Mouse (Mus musculus) limb, embryonic 12.5 days (tissue): ENCODE measurements at regions not wholly inside any gene's neighbourhood (a gene's known extent, or its start where the extent isn't known, plus 50 kb on each side); places are given as distances from the start of the nearest gene placed in this dataset.

ENCODE experiments used
- ATAC-seq: fragments of 200-750 bp; cut with Nextera tagmentation; 2 replicates; pipeline ENCODE4 v1.8.0; 2017; ENCODE audit warnings: low read depth, moderate TSS enrichment; ENCODE audit not compliant: insufficient number of reproducible peaks, insufficient read depth, low FRiP score, low TSS enrichment
- H3K27ac ChIP-seq: fragments of 300-500 bp; sonication (generic); 2 replicates; pipeline ENCODE4 v1.5.1; 2016; ENCODE audit warnings: mild to moderate bottlenecking, moderate library complexity
- H3K27me3 ChIP-seq: fragments of 300-500 bp; sonication (generic); 2 replicates; pipeline ENCODE4 v1.6.1; 2016; ENCODE audit warnings: mild to moderate bottlenecking, moderate library complexity
- H3K36me3 ChIP-seq: fragments of 300-500 bp; sonication (generic); 2 replicates; pipeline ENCODE4 v1.6.1; 2016; ENCODE audit warnings: mild to moderate bottlenecking, moderate library complexity
- H3K4me1 ChIP-seq: fragments of 300-500 bp; sonication (generic); replicated peaks from 2 replicates; pipeline ENCODE4 v1.6.1; 2016
- H3K4me2 ChIP-seq: fragments of 300-500 bp; sonication (generic); 2 replicates; pipeline ENCODE4 v1.6.1; 2016; ENCODE audit warnings: mild to moderate bottlenecking, moderate library complexity
- H3K4me3 ChIP-seq: fragments of 300-500 bp; sonication (generic); replicated peaks from 2 replicates; pipeline ENCODE4 v1.5.1; 2016; ENCODE audit warnings: mild to moderate bottlenecking
- H3K9ac ChIP-seq: fragments of 300-500 bp; sonication (generic); replicated peaks from 2 replicates; pipeline ENCODE4 v1.6.1; 2016; ENCODE audit warnings: mild to moderate bottlenecking, moderate library complexity
- H3K9me3 ChIP-seq: fragments of 300-500 bp; sonication (generic); 2 replicates; pipeline ENCODE4 v1.6.1; 2016; ENCODE audit warnings: mild to moderate bottlenecking, moderate library complexity
- WGBS: fragments of 180-500 bp; shearing (Covaris S2); methylation state at CpG from one replicate; pipeline ENCODE4 v1.1.7; 2016; 5-methylcytosine and 5-hydroxymethylcytosine counted together

DNA sequence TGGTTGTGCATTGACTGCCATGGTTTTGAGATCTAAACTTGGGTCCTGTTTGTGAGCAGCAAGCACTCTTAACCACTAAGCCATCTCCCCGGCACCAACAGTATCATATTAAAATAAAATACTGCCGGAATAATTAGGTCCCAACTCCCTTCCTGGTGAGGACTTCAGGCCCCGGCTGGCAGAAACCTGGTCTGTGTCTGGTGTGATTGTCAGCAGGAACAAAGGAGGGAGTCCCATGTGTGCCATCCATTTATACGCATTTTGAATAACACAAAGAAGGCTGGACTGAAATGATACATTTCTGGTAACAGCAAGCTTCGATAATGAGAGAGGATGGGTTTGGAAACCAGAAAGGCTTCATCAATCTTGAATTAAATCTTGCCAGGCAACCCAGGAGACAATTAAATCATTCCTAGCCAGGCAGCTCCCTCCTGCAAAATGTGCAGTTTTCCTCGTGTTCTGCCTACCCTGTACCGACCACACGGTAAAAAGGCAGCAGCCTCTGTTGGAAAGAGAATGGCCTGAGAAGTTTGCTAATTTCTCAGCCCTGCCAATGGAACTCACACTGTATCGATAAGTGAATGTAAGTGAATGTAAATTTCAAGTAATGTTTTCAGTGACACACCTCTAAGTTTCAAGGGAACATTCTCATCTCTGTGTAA lies 80.5 kb upstream of the Zwint start:
- Histone ChIP-seq H3K4me3 (no peak overlapping the region), H3K27me3 (no peaks in the 10 kb centered on the region), H3K9ac (no peak overlapping the region), H3K27ac (no peak overlapping the region), H3K9me3 (no peaks in the 10 kb centered on the region), H3K4me2 (no peak overlapping the region), H3K4me1 (peaks cover 4% of the 10 kb centered on the region; the same call in 1 of the 2 replicates), H3K36me3 (no peaks in the 10 kb centered on the region)
- no peak for ATAC-seq
- 67% methylated on average over 9 of the region's 9 CpGs for WGBS

DNA sequence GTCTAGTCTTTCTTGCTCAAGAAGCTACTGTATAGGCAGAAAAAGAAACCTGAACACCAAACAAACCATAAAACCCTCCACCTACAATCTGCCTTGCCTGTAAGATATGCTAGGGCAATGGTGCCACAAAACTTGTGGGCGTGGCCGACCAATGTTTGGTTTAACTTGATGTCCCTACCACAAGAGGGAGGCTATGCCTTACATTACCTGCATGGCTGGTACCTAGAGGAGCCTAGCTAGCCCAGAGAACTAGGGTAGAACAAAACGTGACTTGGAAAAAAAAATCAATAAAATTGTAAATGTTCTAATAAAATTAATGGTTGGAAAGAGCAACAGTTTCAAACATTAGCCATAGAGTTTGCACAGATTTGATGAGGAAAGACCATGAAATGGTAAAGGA lies 76.9 kb upstream of the Zwint start:
- H3K27ac ChIP-seq, result no peak overlapping the region
- no peak overlapping the region for H3K4me2 ChIP-seq
- H3K9ac ChIP-seq, result no peak overlapping the region
- WGBS, result 79% methylated on average over 3 of the region's 3 CpGs
- no peaks in the 10 kb centered on the region for H3K9me3 ChIP-seq
- H3K27me3 ChIP-seq, result no peaks in the 10 kb centered on the region
- no peak for ATAC-seq
- H3K36me3 ChIP-seq, result no peaks in the 10 kb centered on the region
- H3K4me3 ChIP-seq, result no peak overlapping the region
- peaks cover 4% of the 10 kb centered on the region; the same call in 1 of the 2 replicates for H3K4me1 ChIP-seq

DNA sequence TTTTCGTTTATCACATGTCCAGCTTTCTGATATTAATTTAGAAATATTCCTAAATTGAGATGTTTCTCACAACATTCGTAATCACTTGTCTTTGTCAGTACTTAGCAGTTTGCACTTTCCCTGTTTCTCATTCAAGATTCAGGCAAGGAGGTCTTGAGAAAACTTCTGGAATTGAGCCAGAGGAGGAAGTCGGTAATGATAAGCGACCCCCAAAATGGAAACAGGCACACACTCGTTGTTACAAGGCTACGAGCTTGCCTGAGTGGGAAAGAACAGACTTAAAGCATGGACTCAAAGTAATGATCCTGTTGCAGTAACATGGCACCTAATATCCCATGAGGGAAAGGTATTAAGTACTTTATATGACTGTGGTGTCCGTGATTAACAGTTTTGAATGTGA lies 76.1 kb upstream of the Zwint start:
- no peaks in the 10 kb centered on the region for H3K36me3 ChIP-seq
- no peak overlapping the region for H3K27ac ChIP-seq
- 39% methylated on average over 7 of the region's 7 CpGs for WGBS
- H3K27me3 ChIP-seq, result no peaks in the 10 kb centered on the region
- H3K4me1 ChIP-seq, result peaks cover 4% of the 10 kb centered on the region; the same call in 1 of the 2 replicates
- no peak for ATAC-seq
- H3K4me2 ChIP-seq, result no peak overlapping the region
- H3K9me3 ChIP-seq, result no peaks in the 10 kb centered on the region
- no peak overlapping the region for H3K9ac ChIP-seq
- H3K4me3 ChIP-seq, result no peak overlapping the region

DNA sequence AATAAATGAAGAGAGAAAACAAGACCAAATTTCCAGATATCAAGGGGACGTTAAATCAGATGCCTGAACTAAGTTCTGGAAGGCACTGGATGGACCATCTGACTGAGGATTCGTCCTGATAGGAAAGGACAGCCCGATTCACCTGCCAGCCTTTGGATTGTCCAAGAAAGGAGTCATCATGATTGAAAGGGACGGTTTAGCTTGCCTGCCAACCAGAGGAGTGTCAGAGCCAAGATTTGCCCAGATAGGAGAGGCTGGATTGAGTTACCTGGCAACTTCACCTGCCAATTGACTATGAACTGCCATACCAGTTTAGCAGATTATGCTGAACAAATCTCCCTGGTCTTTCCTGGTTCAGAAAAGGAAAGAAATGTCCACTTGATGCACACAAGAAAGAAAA lies 73.3 kb upstream of the Zwint start:
- no peaks in the 10 kb centered on the region for H3K27me3 ChIP-seq
- ATAC-seq, result no peak
- no peaks in the 10 kb centered on the region for H3K36me3 ChIP-seq
- no peak overlapping the region for H3K4me2 ChIP-seq
- H3K27ac ChIP-seq, result no peak overlapping the region
- 88% methylated on average over 4 of the region's 4 CpGs for WGBS
- H3K9me3 ChIP-seq, result no peaks in the 10 kb centered on the region
- H3K4me1 ChIP-seq, result peaks cover 4% of the 10 kb centered on the region; the same call in 1 of the 2 replicates
- no peak overlapping the region for H3K4me3 ChIP-seq
- no peak overlapping the region for H3K9ac ChIP-seq

DNA sequence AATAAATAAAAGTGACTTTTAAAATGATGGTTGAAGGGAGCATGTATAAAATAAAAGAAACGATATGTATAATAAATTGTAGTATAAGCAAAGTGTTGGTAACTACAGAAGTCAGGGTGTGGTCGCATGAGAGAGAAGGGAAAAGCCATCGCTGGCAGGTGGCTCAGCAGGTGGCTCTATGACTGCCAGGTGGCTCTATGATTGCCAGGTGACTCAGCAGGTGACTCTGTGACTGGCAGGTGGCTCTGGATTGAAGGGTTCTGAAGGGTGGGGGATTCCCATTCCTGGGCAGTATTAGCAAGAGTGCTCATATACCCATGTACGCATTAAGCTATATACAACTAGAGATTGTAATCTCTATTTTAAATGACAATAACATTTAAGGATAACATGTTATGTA lies 66.1 kb upstream of the Zwint start:
- no peaks in the 10 kb centered on the region for H3K36me3 ChIP-seq
- H3K9me3 ChIP-seq, result no peaks in the 10 kb centered on the region
- H3K4me3 ChIP-seq, result no peak overlapping the region
- no peak overlapping the region for H3K27ac ChIP-seq
- no peak overlapping the region for H3K4me2 ChIP-seq
- no peak overlapping the region for H3K9ac ChIP-seq
- H3K27me3 ChIP-seq, result no peaks in the 10 kb centered on the region
- no peak for ATAC-seq
- WGBS, result 79% methylated on average over 4 of the region's 4 CpGs
- no peaks in the 10 kb centered on the region for H3K4me1 ChIP-seq

DNA sequence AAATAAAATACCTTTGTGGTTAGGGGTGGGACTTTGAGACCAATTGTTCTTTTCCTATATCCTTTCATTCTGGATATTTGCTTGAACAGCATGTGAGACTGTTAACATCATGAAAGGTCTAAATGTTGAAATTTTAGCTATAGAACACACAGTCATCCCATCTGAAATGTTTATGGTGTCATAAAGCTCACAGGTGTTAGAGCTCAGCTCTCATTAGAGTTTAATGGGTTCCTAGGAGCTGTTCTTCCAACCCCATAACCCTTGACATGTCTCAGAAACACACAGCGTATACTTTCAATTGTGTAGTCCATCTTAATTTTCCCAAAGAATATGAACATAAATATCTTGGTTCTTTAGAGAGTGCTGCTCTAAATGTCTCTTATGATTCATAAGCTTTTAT lies 61.6 kb upstream of the Zwint start:
- Histone ChIP-seq H3K4me3 (no peak overlapping the region), H3K9ac (no peak overlapping the region), H3K27ac (no peak overlapping the region), H3K4me1 (no peaks in the 10 kb centered on the region), H3K9me3 (no peaks in the 10 kb centered on the region), H3K27me3 (no peaks in the 10 kb centered on the region), H3K4me2 (no peak overlapping the region), H3K36me3 (no peaks in the 10 kb centered on the region)
- 0 out of 2 replicates have a peak, but pooled peaks have one; percentile 42 for ATAC-seq
- 26% methylated on average over 1 of the region's 1 CpGs for WGBS
